Mouse (Mus musculus): ENCODE measurements at regions not wholly inside any gene's neighbourhood (a gene's known extent, or its start where the extent isn't known, plus 50 kb on each side); places are given as distances from the start of the nearest gene placed in this dataset.

DNA sequence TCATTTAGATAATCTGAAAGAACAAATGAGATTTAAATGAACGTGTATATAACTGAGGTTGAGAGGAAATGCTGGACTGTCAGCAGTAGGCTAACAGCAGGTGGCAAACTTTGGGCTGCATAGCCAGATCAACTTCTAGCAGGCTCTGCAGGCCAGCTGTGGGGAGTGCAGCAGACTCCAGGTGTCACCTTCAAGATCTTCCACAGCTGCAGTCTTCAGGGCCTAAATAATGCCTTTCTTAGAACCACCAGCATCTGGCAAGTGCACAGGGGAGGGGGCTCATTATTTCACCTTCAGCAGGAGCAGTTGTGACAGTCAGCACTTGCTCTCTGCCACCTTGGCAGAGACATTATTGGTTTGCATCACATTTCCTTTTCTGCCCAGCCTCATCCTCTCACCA, 487.7 kb upstream of the Rag2 start:
- TF ChIP-seq POLR2A (IDR thresholded peaks at IDR 0.05; ENCODE audit: control insufficient read depth, extremely low read depth, insufficient read depth, low read length, poor library complexity) (no peak), CTCF (IDR thresholded peaks at IDR 0.05; ENCODE audit: borderline replicate concordance, control insufficient read depth, extremely low read depth, insufficient read depth, low read length, poor library complexity) (no peak)
